Mouse (Mus musculus): ENCODE results near the gene Nos3.

Gene Nos3

DNA sequence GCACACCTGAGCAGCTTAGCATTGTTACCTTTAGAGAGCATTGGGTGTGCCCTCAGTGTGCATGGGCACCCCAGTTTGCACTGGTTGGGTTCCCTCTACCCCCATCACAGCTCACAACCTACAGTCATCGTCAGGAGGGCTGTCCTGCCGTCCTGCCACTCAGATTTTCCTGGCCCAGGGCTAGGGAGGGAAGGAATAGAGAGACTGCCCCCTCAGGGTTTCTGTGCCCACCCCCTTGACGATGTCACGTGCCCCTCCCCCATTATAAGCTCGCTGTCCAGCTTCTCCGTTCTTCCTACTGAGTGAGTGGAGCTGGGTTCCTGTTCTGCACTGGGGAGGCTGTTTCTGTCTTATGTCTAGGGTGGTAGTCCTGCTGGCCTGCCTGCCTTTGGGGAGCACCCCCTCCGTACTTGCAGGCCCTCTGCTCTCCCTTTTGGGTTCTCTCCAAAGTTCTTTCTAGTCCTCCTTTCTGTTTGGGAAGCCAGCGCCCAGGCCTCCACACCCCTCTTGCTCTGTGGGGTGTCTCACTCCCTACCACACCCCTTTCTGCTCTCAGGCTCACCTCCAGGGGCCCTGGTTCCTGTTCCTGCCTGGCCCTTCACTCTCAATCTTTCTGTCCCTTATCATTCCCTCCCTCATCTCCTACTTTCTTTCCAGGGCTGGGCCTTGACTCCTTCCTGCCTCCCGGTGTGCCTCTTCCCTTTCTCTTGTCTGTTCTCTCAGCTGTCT lies 62.1 kb downstream of the Nos3 start:
- DNase-seq (ENCODE audit: low read depth, low spot score): peak; percentile 43

DNA sequence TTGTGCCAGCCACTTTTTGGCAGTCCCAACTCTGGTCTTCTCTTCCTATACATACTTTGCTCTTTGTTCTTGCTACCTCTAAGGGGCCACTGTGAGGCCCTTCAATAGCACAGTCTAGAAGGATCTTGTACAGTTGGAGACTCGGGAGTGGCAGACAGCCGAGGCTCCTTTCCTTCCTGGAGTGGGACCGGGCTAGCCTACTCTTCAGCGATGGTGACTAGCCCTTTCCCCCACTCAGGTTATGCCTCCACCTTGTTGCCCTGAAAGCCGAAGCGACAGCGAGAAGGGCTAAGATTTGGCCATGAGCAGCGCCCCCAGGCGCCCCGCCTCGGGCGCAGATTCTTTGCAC lies 62.6 kb downstream of the Nos3 start:
- no peak for DNase-seq (ENCODE audit: low read depth, low spot score)

DNA sequence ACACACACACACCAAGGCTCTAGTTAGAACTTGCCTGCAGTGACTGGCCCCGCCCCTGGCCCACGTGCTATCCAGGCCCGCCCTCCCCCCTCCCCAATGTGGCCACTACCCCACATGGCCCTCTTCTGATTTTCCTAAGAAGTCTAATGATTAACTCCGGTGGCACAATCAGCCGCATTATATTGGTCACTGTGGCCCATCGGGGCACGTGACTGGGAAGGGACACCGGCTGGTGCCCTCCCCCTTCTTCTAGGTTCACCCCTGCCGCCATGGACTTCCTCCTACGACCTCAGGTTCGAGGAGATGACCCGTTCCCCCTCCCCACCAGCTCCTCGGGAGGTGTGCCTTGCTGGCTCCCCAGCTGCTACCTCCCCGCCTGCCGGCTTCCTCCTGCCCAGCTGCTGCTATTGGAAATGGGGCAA lies 63.4 kb downstream of the Nos3 start:
- no peak for DNase-seq (ENCODE audit: low read depth, low spot score)

DNA sequence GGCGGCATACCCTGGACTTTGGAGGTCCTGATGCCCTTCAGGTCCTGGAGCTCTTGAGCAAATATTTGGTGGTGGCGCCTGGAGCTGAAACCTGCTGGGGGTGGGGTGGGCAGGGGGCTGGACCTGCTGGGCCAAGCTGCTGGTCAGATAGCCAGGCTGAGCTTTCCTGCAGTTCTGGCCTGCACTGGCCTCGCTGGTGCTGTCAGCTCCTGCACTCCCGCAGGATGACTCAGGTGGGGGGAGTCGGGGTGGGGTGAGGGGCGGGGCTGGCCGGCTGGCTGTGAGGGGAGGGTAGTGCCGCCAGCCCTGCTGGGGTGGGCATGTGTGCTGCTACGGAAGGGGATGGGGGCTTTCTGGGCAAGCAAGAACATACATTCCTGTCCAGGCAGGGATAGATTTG lies 64.0 kb downstream of the Nos3 start:
- no peak for DNase-seq (ENCODE audit: low read depth, low spot score)

DNA sequence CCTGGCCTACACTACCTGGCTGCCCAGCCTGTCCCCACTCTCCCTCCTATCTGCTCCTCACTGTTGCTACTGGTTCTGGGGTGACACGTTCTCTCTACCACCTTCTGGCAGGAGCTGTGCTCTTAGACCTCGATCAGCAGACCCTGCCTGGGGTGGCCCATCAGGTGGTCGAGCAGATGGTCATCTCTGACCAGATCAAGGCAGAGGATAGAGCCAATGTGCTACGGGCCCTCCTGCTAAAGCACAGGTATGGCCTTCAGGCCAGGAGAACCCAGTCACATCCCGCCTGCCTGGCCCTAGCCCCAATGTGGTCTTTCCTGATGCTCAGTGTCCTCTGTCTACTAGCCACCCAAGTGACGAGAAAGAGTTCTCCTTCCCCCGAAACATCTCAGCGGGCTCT lies 69.4 kb downstream of the Nos3 start:
- no peak for DNase-seq (ENCODE audit: low read depth, low spot score)

Measured in R1 (cell line).